Mouse (Mus musculus): Measurements from ENCODE around the gene Iars. TPM values are rescaled to one million over a fixed set of nuclear protein-coding genes. Genes with fewer than 3 reads are reported as not detected.

The Iars gene
- total and polyA plus RNA-seq, 3 experiments, result 86.4 to 4,419 (median 178) TPM

DNA sequence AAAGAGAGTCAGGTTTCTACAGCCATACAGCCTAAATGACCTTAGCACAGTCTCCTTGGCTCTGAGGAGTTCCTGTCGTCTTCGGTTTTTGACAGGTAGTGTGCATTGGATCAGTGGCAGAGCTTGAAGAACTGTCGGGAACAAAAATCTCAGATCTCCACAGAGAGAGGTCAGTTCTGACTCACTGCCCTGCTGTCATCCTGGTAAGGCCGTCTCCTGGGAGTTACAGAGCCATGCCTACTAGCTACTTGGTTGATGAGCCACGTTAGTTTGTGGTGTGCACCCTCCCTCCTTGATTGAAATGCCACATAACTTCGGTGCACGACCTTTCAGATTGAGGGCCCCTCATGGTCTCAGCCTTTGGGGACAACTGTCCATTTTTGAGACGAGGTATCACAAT is 26.4 kb downstream of the Iars start:
- Histone ChIP-seq H3K9me3 (replicated peaks; ENCODE audit: insufficient read depth, low read length) (no peaks in the 10 kb centered on the region), H3K9ac (ENCODE audit: control insufficient read depth, low read depth, low read length, poor library complexity, severe bottlenecking) (no peak overlapping the region), H3K79me2 (ENCODE audit: control insufficient read depth, insufficient read depth, low read length, poor library complexity) (0 out of 2 replicates have a peak, but pooled peaks cover 2% of the 10 kb centered on the region), H3K27me3 (ENCODE audit: control insufficient read depth in 1 of 2, insufficient read depth in 2 of 2, low read length in 2 of 2) (no peaks in the 10 kb centered on the region), H3K27ac (ENCODE audit: control insufficient read depth, low read depth, low read length) (no peak overlapping the region), H3K4me1 (ENCODE audit: control insufficient read depth in 1 of 2, insufficient read depth in 2 of 2, low read length in 2 of 2) (peaks cover 12 to 16% of the 10 kb centered on the region in 2 experiments), H3K36me3 (ENCODE audit: control insufficient read depth in 1 of 2, insufficient read depth in 2 of 2, low read length in 2 of 2) (peaks cover 21 to 47% of the 10 kb centered on the region in 2 experiments), H3K4me3 (ENCODE audit: control insufficient read depth in 1 of 2, insufficient read depth in 1 of 2, low read depth in 2 of 2, low read length in 2 of 2) (no peak overlapping the region)
- no peak for TF ChIP-seq SMC3 (IDR thresholded peaks at IDR 0.05; ENCODE audit: low read depth, low read length)
- no peak for TF ChIP-seq POLR2AphosphoS2 (IDR thresholded peaks at IDR 0.05; ENCODE audit: low read length)
- TF ChIP-seq MAFK (IDR thresholded peaks at IDR 0.05; ENCODE audit: borderline replicate concordance, low read depth, low read length), result no peak
- TF ChIP-seq KAT2A (conservative IDR thresholded peaks at IDR 0.05; ENCODE audit: low read depth, low read length), result no peak
- no peak for TF ChIP-seq POLR2A (IDR thresholded peaks at IDR 0.05; ENCODE audit: control insufficient read depth in 1 of 2, insufficient read depth in 1 of 2, low read depth in 1 of 2, low read length in 2 of 2, poor library complexity in 1 of 2)
- TF ChIP-seq NELFE (IDR thresholded peaks at IDR 0.05; ENCODE audit: low read depth, low read length), result no peak
- DNase-seq (ENCODE audit: low read depth, low spot score), result no peak

DNA sequence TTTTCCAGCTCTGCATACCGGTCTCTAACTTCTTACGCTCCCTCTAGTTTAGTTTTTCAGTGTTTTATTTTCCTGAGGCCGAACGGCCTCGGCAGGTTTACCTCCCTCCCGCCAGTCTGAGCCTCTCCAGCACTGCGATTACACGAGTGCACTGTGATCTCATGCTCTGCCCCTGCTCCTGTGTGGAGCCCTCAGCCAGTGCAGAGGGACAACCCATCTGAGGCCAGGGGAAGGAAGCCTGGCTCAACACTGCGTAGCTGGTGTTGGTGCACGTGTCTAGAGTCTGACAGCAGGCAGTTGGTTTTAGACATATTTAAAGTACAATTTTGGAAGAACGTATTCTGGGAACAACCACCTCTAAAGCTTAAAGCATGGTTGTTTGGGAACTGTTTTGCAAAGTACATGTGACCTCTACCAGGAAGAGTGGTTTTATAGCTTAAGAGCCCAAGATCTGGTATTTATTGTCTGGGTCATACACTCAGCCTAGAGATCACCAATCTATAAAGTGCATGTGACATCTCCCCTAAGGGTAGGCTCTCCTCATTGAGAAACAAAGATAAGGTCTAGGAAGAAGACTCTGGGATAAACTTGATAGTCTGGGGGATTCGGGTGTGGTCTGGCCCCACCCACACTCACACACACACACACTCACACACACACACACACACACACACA is 30.3 kb downstream of the Iars start:
- Histone ChIP-seq H3K9me3 (replicated peaks; ENCODE audit: insufficient read depth, low read length) (no peaks in the 10 kb centered on the region), H3K79me2 (ENCODE audit: control insufficient read depth, insufficient read depth, low read length, poor library complexity) (0 out of 2 replicates have a peak, but pooled peaks cover 2% of the 10 kb centered on the region), H3K4me3 (ENCODE audit: control insufficient read depth in 1 of 2, insufficient read depth in 1 of 2, low read depth in 2 of 2, low read length in 2 of 2) (no peak overlapping the region), H3K36me3 (ENCODE audit: control insufficient read depth in 1 of 2, insufficient read depth in 2 of 2, low read length in 2 of 2) (peaks cover 21 to 60% of the 10 kb centered on the region in 2 experiments), H3K27me3 (ENCODE audit: control insufficient read depth in 1 of 2, insufficient read depth in 2 of 2, low read length in 2 of 2) (no peaks in the 10 kb centered on the region), H3K4me1 (ENCODE audit: control insufficient read depth in 1 of 2, insufficient read depth in 2 of 2, low read length in 2 of 2) (peaks cover 12 to 16% of the 10 kb centered on the region in 2 experiments), H3K9ac (ENCODE audit: control insufficient read depth, low read depth, low read length, poor library complexity, severe bottlenecking) (peak overlapping the region; percentile 31; the same call in 1 of the 2 replicates), H3K27ac (ENCODE audit: control insufficient read depth, low read depth, low read length) (peak overlapping the region; percentile 73)
- no peak for DNase-seq (ENCODE audit: low read depth, low spot score)
- TF ChIP-seq POLR2AphosphoS5 (IDR thresholded peaks at IDR 0.05; ENCODE audit: borderline replicate concordance, low read depth, low read length) (no peak), USF1 (IDR thresholded peaks at IDR 0.05; ENCODE audit: low read depth, low read length) (peak; percentile 52; the same call in 1 of the 2 replicates), EP300 (IDR thresholded peaks at IDR 0.05; ENCODE audit: low read depth in 1 of 2, low read length in 2 of 2) (peak in 1 of 2 experiments; percentile 9; a peak in 1 of 4 replicates), ETS1 (IDR thresholded peaks at IDR 0.05; ENCODE audit: low read depth, low read length) (no peak), RCOR1 (IDR thresholded peaks at IDR 0.05; ENCODE audit: low read depth, low read length) (no peak)

DNA sequence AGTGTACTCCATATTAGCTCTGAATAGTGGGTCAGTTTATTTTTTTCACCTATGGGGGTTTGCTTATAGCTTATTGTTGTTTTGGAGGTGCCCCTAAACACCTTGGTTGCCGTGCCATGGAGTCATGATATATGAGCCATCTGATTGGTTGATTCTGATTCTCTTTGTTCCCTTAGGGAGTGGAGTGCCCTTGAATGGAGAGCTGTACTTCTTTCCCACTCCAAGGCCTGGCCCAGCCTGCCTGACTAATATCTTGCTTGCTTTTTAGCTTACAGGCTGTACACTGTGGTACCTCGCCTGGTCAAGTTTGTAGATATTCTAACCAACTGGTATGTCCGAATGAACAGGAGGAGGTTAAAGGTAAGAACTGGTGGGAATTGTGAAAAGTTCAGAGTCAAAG is 37.4 kb downstream of the Iars start:
- DNase-seq (ENCODE audit: low read depth, low spot score), result no peak
- no peaks in the 10 kb centered on the region for H3K27me3 ChIP-seq (ENCODE audit: control insufficient read depth in 1 of 2, insufficient read depth in 2 of 2, low read length in 2 of 2)
- no peaks in the 10 kb centered on the region for H3K79me2 ChIP-seq (ENCODE audit: control insufficient read depth, insufficient read depth, low read length, poor library complexity)
- no peak overlapping the region for H3K27ac ChIP-seq (ENCODE audit: control insufficient read depth, low read depth, low read length)
- H3K4me3 ChIP-seq (ENCODE audit: control insufficient read depth in 1 of 2, insufficient read depth in 1 of 2, low read depth in 2 of 2, low read length in 2 of 2), result no peak overlapping the region
- H3K36me3 ChIP-seq (ENCODE audit: control insufficient read depth in 1 of 2, insufficient read depth in 2 of 2, low read length in 2 of 2), result peaks cover 0 to 57% of the 10 kb centered on the region in 2 experiments; a peak in 2 of 4 replicates
- H3K9ac ChIP-seq (ENCODE audit: control insufficient read depth, low read depth, low read length, poor library complexity, severe bottlenecking), result no peak overlapping the region
- no peaks in the 10 kb centered on the region for H3K9me3 ChIP-seq (replicated peaks; ENCODE audit: insufficient read depth, low read length)
- no peaks in the 10 kb centered on the region for H3K4me1 ChIP-seq (ENCODE audit: control insufficient read depth in 1 of 2, insufficient read depth in 2 of 2, low read length in 2 of 2)
- TF ChIP-seq NELFE (IDR thresholded peaks at IDR 0.05; ENCODE audit: low read depth, low read length) (no peak), HCFC1 (IDR thresholded peaks at IDR 0.05; ENCODE audit: low read depth, low read length) (no peak)
